Mouse (Mus musculus) frontal cortex, adult (tissue): ENCODE data around the gene Ap2a1.

Experiments
- ATAC-seq: cut with Nextera tagmentation; 2 replicates; pipeline ENCODE4 v1.9.2; 2017; ENCODE audit warnings: mild to moderate bottlenecking, moderate library complexity, mixed read lengths; ENCODE audit not compliant: low TSS enrichment

Ap2a1 gene

DNA sequence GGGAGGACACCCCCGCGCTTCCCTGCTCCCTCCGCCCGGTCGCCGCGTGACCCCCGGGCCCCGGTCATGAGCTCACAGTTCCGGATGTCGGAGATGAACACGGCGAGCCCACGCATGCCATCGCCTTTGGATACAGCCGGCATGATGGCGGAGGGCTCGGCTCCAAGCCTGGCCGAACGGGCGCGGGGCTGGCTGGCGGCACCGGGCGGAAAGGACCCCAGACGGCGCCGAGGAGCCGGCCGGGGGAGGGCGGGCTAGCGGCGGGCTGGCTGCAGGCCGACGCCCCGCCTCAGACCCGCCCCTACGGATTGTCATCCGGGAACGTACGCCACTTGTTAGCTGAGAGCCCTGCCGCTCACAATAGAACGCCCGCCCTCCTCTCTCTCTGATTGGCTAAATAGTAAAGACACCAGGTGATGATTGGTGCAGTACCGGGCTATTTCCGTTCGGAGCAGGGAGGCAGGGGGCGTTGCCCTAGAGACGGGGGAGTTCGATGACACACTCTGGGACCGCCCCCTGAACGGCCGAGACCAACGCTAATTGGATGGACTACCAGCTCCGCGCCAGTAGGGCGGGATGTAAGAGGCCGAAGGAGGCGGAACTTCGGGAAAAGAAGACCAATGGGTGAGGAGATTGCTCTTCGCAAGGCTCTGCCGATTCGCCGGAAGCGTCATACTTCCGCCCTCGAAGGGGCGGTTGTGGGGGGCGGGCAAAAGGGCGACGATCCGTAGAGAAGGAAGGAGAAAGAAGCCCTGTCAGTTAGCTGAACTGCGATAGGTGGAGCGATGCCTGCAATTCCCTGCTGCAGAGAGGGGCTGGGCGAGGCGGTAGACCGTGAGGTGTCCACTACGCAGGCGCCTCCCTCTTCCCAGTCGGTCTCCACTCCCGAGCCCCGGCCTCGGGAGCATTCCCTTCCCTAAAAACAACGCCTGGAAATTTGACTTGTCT is at the start of gene Ap2a1:
TSS of gene Ap2a1 (minus strand) at position 293 of the 948 bp plus-strand sequence.
- ATAC-seq: peak; percentile 94

DNA sequence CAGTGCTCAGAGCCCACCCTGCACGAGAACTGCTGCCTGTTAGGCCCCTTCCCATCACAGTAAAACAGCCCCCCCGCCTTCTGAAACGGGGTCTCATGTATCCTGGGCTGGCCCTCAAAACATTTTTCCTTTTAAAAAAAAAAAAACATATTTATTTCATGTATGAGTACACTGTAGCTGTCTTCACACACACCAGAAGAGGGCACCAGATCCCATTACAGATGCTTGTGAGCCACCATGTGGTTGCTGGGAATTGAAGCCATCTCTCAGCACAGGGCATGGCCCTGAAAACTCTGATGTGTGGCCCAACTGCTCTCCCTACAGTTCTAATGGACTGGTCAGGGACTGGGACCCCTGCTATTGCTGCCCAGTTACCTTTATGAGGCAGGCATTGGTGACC is 49.0 kb upstream of the Ap2a1 start:
- no peak for ATAC-seq

- no peak for ATAC-seq
Observed at GRCm38 (mm10) chr7:44975117-44975419, 45.8 kb upstream of the Ap2a1 start.

DNA sequence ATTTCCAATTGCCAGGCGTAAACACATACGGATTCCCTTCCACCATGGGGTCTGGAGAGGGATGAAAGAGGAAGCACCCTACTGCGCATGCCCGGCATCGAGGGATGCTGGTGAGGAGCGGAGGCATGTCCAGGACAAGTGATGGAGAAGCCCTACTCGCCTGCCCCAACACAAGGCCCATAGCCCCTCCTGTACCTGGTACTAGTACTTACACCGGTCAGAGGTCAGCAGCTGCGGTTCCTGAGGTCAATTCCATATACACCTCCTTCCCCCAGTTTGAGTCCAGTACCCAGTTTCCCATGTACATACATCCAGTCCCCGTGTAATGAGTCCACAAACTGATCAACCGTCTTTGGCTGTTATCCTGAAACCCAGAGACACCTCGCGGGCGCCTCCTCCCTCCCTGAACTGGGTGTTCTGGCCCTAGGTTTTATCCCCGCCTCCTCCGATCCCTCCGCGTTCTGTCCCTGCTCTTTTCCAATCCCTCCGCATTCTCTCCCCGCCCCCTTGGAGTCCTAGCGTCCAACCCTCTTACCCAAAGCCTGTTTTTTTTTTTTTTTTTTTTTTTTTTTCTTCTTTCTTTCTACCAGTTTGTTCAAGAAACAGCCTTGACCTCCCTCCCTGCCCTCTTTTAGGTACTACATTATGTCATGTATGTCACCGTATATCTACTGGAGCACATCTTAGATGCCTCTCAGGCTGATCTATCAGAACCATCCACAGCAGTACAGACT is 45.3 kb upstream of the Ap2a1 start, which contains the start of gene Cpt1c:
TSS of gene Cpt1c (minus strand) at position 469 of the 734 bp plus-strand sequence.
- ATAC-seq: peak; percentile 59

DNA sequence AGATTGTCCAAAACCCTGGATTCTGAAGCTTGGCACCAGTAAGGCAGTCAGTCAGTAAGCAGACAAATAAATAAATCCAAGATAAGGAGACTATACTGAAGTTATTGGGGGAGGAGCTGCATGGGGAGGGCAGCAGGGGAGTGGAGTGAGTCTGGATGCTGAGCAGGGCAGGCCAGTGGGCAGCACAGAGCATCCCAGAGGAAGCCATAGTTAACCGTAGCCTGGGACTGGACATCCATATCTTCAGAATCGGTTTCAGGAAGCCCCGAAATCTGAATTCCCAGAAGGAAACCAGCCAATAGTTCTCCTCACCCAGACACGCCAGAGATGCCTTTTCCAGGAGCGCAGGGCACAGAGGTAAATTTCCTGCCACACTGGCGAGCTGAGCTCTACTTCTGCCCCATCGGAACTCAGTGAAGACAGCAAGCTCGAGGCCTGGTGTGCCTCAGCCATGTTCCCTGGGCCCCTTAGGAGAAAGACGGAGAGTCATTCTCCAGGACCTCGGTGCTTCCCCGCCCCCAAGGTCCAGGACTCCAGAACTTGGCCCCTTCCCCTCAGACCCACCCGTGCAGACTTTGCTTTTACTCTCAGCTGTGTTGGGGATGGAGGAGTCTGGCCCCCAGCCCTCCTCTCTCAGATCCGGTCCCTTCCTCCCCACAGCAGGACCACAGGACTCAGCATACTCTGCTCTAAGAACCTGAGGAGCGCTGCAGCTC is 44.3 kb upstream of the Ap2a1 start:
- ATAC-seq: no peak

- ATAC-seq: no peak
Observed at GRCm38 (mm10) chr7:44971142-44971541, 41.8 kb upstream of the Ap2a1 start.

DNA sequence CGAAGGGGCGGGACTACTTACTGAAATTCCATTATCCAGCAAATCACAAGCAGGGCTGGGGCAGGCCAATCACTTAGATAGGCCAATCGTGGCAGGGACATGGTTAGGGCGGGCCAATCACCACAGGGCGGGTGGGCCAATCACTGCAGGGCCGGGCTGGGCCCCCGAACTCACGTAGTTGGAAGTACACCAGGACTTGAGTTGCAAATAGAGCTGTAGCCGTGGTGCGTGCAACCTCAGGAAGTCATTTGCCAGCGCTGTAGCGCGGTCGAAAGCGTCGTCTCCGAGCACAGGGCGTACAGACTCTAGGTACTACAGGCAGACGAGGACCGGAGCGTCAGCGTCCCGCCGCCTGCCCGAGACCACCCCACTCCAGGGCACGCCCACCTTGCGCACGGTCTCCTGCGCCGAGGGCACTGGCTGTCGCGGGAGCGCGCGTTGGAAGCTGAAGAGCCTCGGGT is 41.0 kb upstream of the Ap2a1 start:
- peak; percentile 83 for ATAC-seq

- no peak for ATAC-seq
Observed at GRCm38 (mm10) chr7:44966638-44967037, 37.3 kb upstream of the Ap2a1 start.

DNA sequence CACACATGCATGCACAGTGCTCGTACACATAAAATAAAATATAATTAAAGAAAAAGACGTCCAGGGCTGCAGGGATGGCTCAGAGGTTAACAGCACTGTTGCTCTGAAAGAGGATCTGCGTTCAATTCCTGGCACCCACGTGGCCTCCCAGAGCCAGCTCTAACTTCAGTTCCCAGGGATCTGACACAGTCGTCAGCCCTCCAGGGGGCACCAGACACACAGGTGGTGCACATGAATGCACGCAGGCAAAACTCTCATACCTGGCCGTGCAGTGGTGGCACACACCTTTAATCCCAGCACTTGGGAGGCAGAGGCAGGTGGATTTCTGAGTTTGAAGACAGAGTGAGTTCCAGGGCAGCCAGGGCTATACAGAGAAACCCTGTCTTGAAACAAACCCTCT is 36.7 kb upstream of the Ap2a1 start:
- ATAC-seq: no peak

DNA sequence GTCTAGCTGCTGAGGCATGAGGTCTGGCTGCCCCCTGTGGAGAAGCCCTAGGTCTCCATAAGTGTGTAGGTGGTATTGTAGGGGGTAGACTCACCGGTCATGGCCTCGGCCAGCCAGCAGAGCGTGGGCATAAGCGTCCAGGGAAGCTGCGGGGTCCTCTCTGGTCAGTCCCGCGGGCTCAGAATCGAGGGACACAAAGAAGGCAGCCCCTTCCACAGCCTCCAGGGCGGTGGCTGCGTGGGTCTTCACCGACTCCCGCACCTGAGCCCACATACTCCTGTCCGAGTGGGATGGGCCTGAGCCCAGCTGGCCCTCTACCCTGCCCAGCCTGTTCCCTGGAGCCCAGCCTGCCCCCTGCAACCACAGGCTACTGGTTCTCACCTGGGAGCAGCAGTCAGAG is 35.7 kb upstream of the Ap2a1 start:
- no peak for ATAC-seq

- ATAC-seq: no peak
Observed at GRCm38 (mm10) chr7:44962831-44963230, 33.5 kb upstream of the Ap2a1 start.

DNA sequence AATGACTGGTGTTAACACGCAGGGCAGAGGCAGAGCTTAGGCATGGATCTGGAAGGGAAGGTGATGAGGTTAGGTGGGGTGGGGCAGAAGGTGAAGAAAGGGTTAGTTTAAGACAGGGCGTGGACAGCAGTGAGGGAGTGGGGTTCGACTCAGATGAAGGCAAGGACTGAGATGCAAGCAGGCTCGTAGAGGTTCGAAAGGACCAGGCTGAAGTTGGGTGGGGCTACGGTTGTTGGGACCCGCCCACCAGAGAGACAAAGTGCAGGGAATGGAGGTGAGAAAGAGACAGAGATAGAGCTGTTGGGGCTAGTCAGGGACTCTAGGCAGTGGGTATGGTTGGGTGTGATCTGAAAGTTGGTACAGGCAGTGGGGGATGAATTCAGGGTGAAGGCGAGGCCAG is 33.0 kb upstream of the Ap2a1 start:
- ATAC-seq: no peak

DNA sequence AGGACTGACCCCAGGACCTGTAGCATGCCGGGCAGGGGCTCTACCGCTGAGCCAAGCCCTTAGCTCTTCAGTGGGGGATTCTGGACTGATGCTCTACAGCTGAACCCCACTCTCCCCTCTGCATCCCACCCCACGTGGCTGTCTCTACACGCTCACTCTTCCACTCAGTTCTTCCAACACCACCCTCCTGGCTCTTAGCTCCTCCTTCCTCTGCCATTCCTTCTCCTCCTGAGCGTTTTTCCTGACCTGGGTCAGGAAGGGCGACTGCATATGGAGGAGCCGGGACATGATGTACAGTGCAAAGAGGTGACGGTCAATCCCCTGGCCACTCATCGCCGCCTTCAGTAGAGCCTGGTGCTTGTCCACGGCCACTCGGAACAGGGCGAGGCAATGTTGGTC is 31.2 kb upstream of the Ap2a1 start:
- ATAC-seq: no peak

GRCm38 (mm10) chr7:44959874-44960511 is 30.7 kb upstream of the Ap2a1 start:
- no peak for ATAC-seq

DNA sequence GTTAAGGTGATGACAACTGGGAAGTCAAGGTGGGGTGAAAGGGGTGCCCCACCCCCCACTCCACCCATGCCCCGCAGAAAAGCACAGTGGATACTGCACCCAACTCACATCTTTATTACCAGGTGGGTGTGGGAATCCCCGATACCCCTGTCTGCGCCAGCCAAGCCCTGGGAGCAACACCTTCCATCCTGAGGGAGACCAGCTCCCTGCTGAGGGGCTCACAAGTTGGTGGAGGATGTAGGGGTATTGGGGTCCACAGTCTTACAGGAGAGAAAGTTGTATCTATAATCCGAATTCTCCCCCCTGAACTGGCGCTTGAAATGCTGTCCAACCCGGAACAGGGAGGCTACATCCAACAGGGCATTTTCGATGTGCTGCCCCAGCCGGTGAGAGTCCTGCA is 30.0 kb upstream of the Ap2a1 start:
- ATAC-seq: no peak

DNA sequence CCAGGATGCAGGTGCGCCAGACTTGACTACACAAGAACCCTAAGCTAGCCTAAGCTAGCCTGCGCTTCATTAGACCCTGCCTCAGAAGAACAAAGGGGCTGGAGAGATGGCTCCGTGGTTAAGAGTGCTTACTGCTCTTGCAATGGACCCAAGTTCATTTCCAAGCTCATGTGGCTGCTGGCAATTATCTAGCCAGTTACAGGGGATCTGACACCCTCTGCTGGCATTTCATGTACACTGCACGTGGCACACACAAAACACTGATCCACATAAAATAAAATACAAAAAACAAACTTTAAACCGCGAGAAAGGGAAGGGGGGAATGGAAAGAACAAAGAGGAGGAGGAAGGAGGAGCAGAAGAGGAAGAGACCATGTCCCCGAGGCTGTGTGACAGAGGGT is 28.9 kb upstream of the Ap2a1 start:
- no peak for ATAC-seq

- ATAC-seq: no peak
Observed at GRCm38 (mm10) chr7:44957183-44957835, 28.0 kb upstream of the Ap2a1 start.

DNA sequence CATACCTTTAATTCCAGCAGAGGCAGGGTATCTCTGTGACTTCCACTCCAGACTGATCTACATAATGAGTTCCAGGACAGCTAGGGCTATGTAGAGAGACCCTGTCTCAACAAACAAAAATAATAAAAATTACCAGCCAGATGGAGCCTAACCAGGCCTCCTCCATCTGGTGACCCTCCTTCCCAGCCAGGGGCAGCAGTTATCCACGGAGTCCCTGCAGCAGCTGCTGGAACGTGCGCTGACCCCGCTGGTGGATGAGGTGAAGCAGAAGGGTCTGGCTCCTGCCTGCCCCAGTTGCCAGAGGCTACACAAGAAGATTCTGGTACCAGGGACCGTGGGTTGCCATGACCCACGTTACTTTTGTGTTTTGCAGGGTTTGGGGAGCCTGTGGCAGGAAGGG is 27.0 kb upstream of the Ap2a1 start:
- ATAC-seq: no peak

DNA sequence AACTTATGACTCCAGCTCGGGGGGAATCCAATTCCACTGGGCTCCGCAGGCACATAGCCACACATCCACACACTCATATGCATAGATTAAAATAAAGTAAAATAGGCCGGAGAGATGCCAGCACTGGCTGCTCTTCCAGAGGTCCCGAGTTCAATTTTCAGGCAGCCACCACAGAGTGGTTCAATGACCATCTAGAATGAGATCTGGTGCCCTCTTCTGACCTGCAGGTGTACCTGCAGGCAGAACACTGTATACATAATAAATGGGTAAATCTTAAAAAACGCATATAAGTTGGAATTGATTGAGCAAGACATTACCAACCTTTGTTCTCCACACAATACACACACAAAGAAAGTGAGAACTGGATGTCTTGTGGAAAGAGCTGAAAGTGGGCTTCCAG is 26.3 kb upstream of the Ap2a1 start:
- ATAC-seq: no peak

DNA sequence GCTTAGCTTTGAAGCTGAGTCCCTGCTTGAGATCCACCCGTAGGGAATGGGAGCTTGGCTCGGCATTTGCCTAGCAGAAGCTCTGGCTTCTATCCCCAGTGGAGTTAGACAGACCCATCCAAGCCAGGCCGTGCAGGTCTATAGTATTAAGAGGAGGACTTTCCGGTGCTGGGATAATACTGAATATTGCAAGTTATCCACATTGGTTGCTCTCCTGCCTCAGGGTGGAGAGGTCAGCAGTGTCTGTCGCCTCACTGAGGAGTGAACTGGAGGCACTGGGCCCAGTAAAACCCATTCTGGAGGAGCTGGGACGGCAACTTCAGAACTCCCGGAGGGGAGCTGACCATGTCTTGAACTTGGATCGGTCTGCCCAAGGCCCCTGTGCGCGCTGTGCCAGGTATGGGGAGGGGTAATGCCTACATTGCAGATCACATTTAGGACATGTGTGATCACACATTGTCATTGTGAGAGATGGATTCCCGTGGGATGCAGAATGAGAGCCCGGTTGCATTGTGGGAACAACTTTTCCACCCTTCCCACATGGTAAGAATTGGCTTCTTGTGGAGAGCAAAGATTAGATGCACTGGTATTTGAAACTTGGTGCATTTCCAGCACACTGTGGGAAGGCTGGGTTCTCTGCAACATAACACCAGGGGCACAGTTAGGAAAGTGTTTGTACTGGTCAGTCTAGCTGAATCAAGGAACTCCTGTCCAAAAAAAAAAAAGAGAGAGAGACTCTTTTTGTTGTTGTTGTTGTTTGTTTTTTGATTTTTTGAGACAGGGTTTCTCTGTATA is 25.0 kb upstream of the Ap2a1 start:
- ATAC-seq: no peak

GRCm38 (mm10) chr7:44953561-44953960 is 24.3 kb upstream of the Ap2a1 start:
- no peak for ATAC-seq
